Mouse (Mus musculus) telencephalon, adult 2 months (tissue): ENCODE data around the gene Nol8.

Experiments used
- DNase-seq: peaks from one replicate; pipeline ENCODE4 v3.0.0-alpha.2; 2011; ENCODE audit warnings: low read depth, low spot score

The Nol8 gene

DNA sequence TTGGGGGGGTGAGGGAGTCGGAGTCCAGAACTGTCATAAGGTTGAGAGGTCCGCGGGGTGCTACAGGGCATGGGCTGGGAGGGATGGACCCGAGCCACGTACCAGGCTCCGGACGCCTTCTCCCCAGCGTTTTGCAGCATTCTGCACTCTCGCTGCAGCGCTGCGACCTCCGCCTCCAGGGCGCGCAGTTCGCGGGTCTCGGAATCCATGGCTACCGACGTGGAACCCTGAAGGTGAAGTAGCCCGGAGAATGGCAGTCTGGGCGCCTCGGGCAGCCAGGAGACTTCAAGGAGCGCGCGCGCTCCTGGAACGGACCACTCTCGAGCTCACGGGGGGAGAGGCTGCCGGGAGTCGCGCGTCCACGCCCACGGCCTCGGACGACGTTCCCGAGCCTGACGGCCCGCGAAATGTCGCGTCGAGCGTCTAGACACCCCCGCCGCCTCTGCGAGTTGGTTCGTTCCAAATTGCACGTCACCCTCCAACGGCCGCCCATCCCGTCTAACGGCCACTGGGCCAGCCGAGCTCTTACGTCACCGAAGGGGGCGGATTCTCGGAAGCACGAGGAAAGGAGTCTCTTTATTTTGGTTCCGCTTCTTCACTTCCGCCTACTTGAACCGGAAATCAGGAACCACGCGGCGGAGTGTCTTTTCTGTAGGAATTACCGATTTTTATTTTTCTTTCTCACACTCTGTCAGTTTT, at the start of gene Nol8, which contains the start of gene Cenpp:
Gene Nol8, plus strand, starts transcription at position 598 of the 699 bp plus-strand sequence.
Gene Cenpp, minus strand, starts transcription at position 305 of the 699 bp plus-strand sequence.
- DNase-seq: peak; percentile 99

DNA sequence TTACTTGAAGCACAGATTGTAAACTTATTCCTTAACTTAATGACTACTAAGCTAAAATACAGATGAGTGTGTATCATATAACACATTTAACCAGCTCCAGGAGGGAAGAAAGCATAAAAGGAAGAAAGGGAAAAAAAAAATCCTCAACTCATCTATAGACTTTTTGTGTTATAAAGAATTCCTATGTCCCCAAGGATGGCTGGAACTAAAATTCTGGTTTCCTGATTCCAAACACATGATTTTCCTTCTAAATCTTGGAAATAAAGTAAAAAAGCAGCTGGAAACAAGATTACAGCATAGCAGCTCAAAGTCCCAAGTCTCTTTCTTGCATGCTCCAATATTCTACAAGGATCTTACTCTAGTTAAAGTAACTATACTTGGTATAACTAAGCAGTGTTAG, 49.3 kb upstream of the Nol8 start:
- no peak for DNase-seq

DNA sequence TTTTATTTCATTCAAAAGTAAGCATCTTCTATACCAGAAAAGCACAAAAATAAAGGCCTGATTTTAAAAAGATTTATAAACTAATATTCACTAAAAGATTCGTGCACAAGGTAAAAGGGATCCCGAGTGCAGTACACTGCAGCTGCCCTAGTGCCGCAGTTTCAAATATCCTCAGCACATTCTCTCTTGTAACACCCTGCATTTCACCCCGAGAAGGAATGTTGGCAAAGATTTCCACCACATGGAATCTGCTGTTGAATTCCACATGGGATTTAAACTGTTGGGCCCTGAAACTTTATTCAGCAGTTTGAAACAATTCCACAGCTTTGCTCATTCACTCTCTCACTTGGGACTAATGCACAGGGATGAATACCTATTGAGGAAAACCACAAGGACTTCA, 45.2 kb upstream of the Nol8 start, which contains the start of gene Ogn:
Gene Ogn, plus strand, starts transcription at position 333 of the 400 bp plus-strand sequence.
- no peak for DNase-seq

DNA sequence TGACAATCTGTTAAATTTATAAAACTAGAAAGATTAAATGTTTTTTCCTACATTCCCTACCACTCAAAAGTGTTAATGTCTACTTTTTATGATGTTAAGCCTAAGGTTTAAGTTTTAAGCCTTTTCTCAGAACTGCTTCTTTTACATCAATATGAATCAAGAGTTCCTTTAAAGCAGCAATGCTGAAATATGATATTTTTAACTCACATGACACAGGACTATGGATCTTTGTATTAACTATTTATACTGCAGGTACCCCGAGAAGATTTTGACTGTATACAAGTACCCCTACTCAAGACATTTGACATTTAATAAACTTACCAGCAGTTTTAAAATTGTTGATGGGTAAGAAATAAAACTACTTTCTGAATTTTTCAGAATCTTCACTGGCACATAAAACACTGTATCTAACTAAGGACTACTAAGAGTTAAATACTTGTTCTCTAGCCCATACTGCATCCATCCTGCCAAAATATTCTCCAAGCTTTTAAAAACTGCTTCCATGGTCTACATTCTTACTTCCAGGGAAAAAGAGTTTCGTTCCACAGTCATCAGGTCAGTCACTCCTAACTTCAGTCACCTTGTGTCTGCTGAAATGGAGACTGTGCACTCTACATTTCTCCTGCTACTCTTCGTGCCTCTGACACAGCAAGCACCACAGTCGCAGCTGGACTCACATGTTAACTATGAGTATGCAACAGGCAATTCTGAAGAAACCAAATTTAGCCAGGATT, 44.1 kb upstream of the Nol8 start:
- no peak for DNase-seq

DNA sequence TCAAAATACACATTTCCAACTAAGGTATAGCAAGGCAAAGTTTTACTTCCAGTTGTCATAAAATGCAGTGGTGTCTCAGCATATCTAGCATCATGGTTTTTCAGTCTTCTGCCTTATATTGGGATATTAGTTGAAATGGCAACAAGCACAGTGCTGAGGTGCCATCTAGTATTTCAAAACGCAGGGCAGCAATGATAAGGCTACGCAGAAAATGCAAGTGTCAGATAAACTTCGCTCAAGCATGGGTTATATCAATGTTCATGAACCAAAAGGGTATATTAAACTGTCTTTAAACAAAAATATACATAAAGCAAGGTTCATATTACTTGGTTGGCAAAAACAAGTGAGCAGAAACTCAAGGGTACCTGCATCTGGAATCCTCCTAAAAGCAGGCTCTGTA, 35.9 kb upstream of the Nol8 start:
- DNase-seq: no peak

DNA sequence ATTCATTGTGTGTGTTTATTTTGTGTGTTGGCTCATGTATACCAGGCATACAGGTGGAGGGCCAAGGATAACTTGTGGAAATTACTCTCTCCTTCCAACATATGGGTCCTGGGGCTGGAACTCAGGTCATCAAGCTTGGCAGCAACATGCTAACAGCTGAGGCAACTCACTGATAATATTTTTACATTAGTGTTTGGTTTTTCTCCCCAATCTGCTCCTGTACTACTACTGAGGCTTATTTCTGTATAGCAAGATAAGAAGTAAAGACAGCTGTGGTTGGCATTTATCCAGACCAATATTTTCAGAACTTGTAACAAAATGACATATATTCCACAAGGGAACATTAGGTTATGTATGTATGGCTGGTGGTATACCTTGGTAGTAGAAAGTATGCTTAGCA, 34.5 kb upstream of the Nol8 start:
- DNase-seq: no peak

DNA sequence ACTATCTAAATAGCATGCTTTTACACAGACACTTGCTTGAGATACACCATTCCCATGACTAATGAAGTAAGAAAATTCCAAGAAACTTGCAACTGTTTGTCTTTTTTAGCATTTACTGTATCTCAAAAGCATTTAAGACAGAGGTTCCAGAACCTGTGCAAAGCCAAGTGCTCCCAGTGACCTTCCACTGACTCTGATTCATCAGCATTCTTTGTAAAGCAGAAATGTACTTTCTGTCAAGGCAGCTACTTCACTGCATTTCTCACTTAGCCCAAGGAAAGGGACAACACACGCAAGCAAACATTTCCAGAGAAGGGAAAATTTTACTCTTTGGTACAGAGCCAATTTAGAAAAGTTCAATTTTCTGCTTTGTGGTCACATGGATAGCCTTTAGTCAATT, 29.7 kb upstream of the Nol8 start:
- DNase-seq: no peak

DNA sequence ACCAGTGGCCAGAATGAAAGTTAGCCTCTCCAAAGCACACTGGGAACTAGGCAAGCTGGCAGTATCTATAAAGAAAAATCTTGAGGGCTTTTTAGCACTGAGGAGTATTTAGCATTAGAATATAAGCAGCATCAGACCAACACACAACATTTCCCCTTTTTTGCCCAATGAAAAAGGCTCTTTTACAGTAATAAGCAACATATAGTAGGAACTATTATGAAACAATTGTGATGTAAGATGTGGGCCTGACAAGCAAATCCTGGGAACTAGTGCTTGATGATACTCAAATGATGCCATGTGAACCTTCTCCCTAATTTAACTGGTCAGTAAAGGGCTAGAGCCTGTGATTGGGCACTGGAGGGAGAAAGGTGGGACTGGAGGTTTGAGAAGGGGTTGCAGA, 24.7 kb upstream of the Nol8 start:
- no peak for DNase-seq

DNA sequence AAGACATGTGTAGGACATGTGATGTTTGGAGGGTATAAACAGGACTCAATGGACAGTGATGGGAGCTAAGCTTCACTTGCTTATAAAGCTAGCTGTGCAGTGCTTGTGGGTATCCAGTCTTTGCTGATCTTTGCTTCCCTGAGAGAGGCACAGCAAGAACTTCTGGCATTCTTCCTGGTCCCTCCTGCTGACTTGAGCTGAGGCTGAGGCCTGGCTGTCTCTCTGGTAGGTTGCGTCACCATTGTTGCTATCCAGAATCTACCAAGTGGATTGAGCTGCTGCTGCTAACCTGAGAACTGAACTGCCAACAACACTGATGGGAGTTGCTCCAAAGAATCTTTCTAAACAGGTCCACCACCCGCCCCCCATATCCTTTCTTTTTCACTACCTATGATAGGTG, 23.8 kb upstream of the Nol8 start:
- DNase-seq: no peak

DNA sequence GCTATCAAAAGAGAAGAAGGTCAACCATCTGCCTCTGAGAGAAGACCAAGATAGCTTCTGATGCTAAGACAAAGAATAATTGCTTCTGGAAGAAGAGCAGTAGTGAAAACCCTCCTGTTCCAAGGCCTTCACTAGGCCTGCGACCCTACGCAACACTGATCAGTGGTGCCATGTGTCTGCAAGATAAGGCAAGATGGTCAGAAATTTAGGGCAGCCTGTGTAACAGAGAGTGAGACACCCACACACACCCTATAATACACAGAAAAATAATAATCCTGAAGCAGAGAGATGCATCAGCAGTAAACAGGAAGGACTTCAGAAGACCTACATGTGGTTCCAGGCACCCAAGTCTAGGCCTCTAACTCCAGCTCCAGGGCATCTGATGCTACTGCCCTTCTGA, 12.9 kb upstream of the Nol8 start:
- no peak for DNase-seq

DNA sequence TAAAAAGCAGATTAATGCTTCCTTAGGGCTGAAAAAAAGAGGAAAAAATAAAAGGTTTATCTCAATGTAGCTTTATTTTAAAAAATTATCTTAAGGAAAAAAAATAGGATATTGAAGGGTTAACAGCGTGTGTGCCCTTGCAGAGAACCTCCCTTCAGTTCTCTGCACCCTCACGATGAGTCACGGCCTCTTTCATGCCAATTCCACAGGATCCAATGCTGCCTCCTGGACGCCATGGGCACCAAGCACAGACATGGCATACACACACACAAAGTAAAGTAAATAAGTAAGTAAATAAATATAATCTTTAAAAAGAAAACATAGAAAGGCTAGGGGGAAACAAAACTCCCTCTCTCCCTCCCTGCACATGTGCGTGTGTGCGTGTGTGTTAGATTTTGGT, 10.2 kb upstream of the Nol8 start:
- DNase-seq: no peak

DNA sequence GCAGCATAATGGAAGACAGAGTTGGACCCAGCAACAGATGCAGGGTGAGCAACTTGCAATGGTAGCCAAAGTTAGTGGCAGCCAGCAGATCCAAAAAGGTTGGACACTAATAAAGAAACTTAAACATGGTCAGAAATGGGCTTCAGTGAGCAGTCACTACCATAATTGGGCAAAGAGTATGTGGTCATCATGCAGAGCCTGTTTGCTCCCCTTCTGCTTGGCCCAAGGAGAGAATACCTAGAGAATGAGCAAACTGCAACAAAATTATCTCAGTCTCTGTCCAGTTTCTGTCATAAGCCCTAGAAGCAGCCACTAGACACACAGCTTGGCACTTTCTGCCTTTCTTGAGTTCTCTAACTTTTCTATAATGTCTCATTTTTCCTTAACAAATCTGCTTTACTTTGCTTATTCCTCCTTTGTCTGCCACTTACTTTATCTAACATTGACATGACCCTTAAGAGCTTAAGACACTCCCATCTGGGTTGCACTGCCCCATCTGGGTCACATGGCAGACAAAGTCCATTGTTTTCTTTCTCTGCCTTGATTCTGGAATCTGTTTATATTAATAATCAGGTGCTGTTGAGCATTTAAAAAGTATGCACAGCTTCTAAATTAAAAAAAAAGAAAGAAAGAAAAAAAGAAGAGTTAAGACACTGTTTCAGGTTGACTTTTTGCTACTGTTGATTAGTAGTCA, 9.1 kb upstream of the Nol8 start:
- DNase-seq: no peak

DNA sequence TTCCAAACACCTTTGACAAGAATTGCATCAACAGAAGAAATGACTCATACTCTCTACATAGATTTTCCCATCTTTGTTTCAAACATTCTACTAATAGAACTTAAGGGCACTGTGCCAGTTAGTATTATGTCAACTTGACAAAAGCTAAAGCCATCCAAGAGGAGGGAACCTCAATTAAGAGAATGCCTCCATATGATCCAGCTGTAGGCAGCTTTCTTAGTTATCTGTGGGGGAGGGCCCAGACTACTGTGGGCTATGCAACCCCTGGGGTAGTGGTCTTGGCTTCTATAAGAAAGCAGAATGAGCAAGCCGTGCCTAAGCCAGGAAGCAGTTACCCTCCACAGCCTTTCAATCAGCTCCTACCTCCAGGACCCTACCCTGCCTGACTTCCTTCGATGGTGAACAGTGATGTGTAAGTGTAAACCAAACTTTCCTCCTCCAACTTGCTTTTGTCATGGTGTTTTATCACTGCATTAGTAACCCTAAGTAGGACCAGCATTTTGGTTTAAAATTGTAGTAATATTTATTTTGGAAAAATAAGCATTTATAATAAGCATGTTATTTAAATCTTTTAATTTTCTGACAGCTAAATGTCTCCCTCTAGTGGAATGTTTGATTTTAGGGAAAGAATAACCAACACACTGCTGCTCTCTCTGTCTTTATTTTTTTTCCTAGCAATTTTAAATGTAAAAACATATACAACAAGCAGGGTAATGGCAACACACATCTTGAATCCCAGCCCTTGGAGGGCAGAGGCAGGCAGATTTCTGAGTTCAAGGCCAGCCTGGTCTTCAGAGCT, 7.9 kb upstream of the Nol8 start:
- peak; percentile 60 for DNase-seq

DNA sequence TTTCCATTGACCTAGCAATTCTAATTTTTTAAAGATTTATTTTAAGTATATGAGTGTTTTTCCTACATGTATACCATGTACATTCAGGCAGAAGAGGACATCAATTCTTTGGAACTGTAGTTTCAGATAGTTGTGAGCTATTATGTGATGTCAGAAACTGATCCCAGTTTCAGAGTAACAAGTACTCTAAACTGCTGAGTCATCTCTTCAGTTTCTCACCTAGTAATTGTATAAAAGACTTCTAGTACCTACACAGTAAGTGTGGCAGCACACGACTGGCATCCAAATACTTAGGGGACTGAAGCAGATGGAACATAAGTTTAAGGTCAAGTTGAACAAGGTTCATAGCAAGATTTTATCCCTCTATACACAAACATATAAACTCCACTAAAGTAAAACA, 6.9 kb upstream of the Nol8 start:
- no peak for DNase-seq

DNA sequence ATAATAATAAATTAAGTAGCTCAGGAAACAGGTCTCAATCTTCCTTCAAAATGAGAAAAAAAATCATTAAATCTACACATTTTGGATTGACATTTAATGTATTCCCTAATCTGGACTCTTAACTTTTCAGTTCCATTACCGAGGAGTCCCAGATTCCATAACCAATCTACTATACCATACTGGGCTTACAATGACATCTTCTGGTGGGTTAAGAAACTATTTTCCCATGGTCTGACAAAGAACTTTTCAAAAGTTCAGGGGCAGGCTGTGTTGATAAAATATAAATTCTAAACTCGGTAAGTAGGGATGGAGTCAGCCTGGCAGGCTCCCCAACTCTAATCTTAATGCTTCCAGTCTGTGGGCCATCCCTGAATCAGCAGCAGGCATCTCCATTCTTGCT, 1.7 kb upstream of the Nol8 start:
- DNase-seq: no peak

DNA sequence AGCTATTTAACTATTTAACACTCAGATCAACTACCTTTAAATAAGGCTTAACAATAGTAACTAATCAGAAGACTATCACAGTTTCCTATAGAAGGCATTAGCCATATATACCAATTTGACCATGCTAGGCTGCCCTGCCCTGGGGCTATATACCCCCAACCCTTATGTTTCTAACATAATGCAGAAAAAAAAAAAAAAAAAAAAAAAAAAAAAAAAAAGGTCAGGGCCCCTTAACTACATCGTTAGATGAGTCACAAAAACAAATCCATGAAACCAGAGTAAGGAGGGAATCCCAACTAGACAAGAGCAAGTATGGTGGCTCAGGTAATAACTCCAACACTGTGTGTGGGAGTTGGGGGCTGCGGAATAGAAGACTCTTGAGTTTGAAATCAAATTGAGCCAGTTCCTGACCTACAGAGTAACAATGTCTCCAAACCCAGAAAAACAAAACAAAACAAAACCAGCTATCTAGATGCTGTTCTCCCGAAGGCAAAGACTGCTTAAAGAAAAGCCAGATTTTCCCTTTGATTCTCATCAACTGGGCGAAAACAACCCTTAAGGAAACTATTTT, 1.0 kb upstream of the Nol8 start:
- DNase-seq: no peak

DNA sequence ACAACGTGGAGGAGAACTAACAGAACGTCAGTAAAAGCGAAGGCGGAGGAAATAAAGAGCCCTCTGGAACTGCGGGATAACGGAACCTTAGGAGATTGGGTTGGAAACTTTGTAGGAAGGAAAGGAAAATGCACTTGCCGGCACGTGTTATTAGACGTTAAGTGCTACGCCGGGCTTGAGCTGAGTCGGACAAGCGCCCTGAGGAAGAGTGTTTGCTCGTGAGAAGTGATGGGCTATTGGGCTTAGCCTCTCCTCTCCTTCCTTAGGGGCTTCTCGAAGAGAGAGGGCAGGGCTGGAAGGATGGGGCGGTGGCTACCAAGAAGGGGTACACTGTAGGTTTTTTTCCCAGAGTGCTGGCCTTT, 283 bp downstream of the Nol8 start:
- DNase-seq: no peak

DNA sequence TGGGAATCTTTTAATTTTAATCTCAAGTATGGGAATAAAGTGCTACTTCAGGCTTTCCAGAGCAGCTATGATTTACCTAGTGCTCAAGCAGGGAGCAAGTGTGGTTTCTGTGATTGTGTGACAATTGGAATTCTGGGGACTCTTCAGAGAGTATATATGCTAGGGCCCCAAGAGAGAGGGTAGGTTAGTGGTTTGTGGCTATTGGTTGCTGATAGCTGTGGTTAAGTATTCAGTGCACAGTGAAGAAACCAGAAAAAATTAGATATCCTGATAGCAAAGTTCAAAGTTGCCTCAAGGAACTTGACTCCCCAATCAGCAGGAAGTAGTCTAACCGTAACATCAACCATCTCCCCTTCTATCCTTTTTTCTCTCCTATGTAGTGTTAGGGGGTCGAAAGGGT, 24.9 kb downstream of the Nol8 start:
- no peak for DNase-seq

DNA sequence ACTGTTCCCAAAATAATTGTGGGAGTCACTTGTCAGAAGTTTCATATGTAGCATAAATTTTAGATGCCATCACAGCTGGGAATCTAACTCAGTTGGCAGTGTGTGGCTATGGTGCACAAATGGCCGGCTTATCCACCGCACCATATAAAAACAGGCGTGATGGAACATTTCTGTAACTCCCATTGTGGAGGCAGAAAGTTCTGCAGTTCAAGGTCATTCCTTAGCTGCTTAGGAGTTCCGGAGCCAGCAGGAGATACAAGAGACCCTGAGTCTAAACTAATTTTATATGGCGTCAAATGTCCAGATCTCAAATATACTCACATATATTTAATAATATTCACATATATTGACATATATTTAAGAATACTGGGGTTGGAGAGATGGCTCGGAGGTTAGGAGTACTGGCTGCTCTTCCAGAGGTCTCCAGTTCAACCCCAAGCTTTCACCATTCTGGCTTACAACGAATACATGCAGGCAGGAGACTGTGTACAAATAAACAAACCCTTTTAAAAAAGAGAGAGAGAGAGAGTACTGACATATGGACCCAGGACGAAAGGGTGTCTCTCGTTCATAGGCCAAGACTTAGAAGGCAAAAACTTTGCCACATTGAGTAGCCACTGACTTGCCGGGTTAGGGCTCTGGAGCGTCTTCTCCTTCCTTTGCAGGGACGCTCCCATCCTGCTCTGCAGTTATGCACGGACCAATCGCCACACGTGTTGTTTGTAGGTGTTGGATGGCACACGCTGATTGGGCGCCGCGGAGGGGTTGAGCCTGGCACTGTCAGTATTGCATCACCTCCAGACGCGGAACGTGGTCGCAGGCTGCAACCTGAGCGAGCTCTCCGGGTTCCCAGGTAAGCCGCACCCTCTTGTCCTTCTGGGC, 28.7 kb downstream of the Nol8 start, which contains the start of gene Iars:
Gene Iars, plus strand, starts transcription at position 750 of the 882 bp plus-strand sequence.
- DNase-seq: peak; percentile 97

DNA sequence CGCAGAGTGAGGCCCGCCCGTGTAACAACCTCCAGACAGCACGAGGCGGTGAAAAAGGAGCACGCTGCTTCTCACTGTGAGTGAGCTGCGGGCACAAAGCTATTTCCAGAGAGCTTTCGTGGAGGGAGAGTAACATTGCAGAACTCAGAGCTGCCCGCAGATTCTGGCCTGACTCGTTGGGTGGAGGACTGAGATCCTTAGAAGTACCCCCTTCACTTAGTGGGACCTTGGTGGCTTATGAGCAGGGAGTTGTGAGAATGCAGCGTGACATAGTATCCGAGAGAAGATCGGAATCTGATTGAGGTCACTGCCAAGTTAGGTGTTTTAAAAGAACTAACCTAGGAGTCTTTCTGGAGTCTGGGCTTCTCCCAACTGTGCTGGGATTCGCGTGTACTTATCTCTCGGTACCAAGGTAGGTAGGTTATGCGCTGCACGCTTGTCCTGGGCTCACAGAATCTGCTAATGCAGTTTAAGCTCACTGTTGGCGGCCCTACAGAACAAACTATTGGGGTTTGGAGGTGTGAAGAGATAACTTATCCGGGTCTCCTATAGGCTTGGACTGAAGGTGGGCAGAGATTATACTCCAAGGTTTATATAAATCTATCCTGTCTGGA, 29.5 kb downstream of the Nol8 start:
- no peak for DNase-seq
